In the genomic region with DNA sequence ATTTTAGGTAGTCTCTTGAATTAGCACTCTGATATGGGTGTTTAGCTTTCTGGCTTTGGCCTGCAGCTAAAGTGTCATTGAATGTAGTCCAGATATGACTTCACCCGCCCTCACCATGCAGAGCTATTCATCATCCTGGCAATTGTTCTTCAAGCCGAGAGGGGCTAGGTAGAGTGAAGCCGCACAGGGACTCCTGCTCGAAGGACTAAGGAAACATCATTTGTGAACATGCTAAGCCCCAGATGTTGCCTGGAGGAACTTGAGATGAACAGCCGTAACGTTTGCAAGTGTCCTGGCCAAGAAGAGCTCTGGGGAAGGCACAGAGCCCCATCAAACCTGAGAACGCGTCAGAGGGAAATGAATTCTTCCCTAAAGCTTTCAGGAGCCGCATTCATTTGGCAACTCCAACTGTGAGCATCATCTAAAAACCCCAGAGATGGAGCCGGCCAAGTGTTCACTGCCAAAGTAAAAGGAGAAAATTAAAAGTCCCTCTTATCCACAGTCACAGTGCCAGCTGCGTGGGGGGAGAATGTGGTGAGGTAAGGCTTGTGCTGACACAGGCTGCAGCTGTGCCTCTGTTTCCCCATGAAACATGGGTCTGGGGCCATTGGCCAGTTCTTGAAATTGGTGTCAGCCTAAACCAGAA, we compare ENCODE assay signal across 11 mouse cellular contexts. TPM values are rescaled to one million over a fixed set of nuclear protein-coding genes. Genes with fewer than 3 reads are reported as not detected.
DNase-seq lines count a peak whose midpoint lies in the region; ATAC-seq and TF ChIP-seq lines count a peak whose summit lies in the region.
"Had no signal": no experiment of that assay in that cellular context is flagged by ENCODE, and none has a peak within 500 bp of the region (broad histone marks: within the 10 kb centered on the region; RNA-seq: fewer than 3 reads in every experiment).

No protein-coding gene starts in this region.

- no peak overlapping the region for H3K9ac ChIP-seq in midbrain, embryonic 13.5 days (replicated peaks)
- H3K9ac ChIP-seq in stomach, postnatal 0 days (ENCODE audit: low read length), result no peak overlapping the region
- H3K9ac ChIP-seq: liver, embryonic 15.5 days had no signal

- no peak for ATAC-seq in midbrain, embryonic 13.5 days
- peak; percentile 40; the same call in 1 of the 2 replicates for ATAC-seq in stomach, postnatal 0 days (ENCODE audit: low FRiP score, low TSS enrichment)
- no peak for ATAC-seq in CD4-positive, CD25-positive, alpha-beta regulatory T cell, adult 4 months

- H3K4me1 ChIP-seq in midbrain, embryonic 10.5 days, result peaks cover 46% of the 10 kb centered on the region
- peaks cover 34% of the 10 kb centered on the region for H3K4me1 ChIP-seq in midbrain, embryonic 13.5 days (replicated peaks)
- no peaks in the 10 kb centered on the region for H3K4me1 ChIP-seq in stomach, postnatal 0 days (replicated peaks; ENCODE audit: control insufficient read depth, insufficient read depth)
- H3K4me1 ChIP-seq: liver, embryonic 15.5 days had no signal

- H3K27me3 ChIP-seq in midbrain, embryonic 10.5 days (ENCODE audit: low read depth, poor library complexity, severe bottlenecking), result no peaks in the 10 kb centered on the region
- no peaks in the 10 kb centered on the region for H3K27me3 ChIP-seq in midbrain, embryonic 13.5 days
- no peaks in the 10 kb centered on the region for H3K27me3 ChIP-seq in stomach, postnatal 0 days (ENCODE audit: control insufficient read depth, insufficient read depth, low read length)
- H3K27me3 ChIP-seq: liver, embryonic 15.5 days had no signal

- 84% methylated on average over 11 of the region's 11 CpGs for WGBS in midbrain, embryonic 10.5 days
- WGBS in midbrain, embryonic 13.5 days, result 76% methylated on average over 11 of the region's 11 CpGs
- WGBS in stomach, postnatal 0 days, result 52% methylated on average over 11 of the region's 11 CpGs

- no peaks in the 10 kb centered on the region for H3K36me3 ChIP-seq in midbrain, embryonic 10.5 days
- no peaks in the 10 kb centered on the region for H3K36me3 ChIP-seq in midbrain, embryonic 13.5 days
- H3K36me3 ChIP-seq in stomach, postnatal 0 days (ENCODE audit: control insufficient read depth, insufficient read depth, low read length), result no peaks in the 10 kb centered on the region
- H3K36me3 ChIP-seq: liver, embryonic 15.5 days had no signal

- peak overlapping the region; percentile 46; the same call in 1 of the 2 replicates for H3K27ac ChIP-seq in midbrain, embryonic 10.5 days (replicated peaks)
- H3K27ac ChIP-seq in midbrain, embryonic 13.5 days, result no peak overlapping the region
- H3K27ac ChIP-seq in stomach, postnatal 0 days (replicated peaks), result peak overlapping the region; percentile 30; the same call in 1 of the 2 replicates
- H3K27ac ChIP-seq: liver, embryonic 15.5 days had no signal

- no peak for TF ChIP-seq CTCF in stomach, postnatal 0 days (IDR thresholded peaks at IDR 0.05; ENCODE audit: low read depth)

- TF ChIP-seq EP300 in stomach, postnatal 0 days (optimal IDR thresholded peaks at IDR 0.05), result no peak

- peak; percentile 43 to 45 for DNase-seq in cerebellum, postnatal 14 days
- DNase-seq in cerebellum, adult 11-12 months, result no peak
- no peak for DNase-seq in midbrain, embryonic 10.5 days (ENCODE audit: low spot score)
- DNase-seq in layer of hippocampus, postnatal 10 days (ENCODE audit: low spot score in 2 of 2), result peak; percentile 22 to 39
- no peak for DNase-seq in stomach, postnatal 0 days (ENCODE audit: low spot score)
- no peak for DNase-seq in urinary bladder, adult 18-20 months (ENCODE audit: low spot score in 2 of 2)

- H3K9me3 ChIP-seq in midbrain, embryonic 10.5 days (replicated peaks), result no peaks in the 10 kb centered on the region
- no peaks in the 10 kb centered on the region for H3K9me3 ChIP-seq in midbrain, embryonic 13.5 days
- H3K9me3 ChIP-seq in stomach, postnatal 0 days (ENCODE audit: control insufficient read depth, low read length), result no peaks in the 10 kb centered on the region
- H3K9me3 ChIP-seq: liver, embryonic 15.5 days had no signal

- no peak overlapping the region for H3K4me2 ChIP-seq in midbrain, embryonic 13.5 days (replicated peaks)
- no peak overlapping the region for H3K4me2 ChIP-seq in stomach, postnatal 0 days (replicated peaks; ENCODE audit: low read depth)
- H3K4me2 ChIP-seq: liver, embryonic 15.5 days had no signal

- no peak overlapping the region for H3K4me3 ChIP-seq in midbrain, embryonic 10.5 days
- no peak overlapping the region for H3K4me3 ChIP-seq in midbrain, embryonic 13.5 days (replicated peaks)
- H3K4me3 ChIP-seq in stomach, postnatal 0 days (ENCODE audit: low read depth, low read length), result no peak overlapping the region
- H3K4me3 ChIP-seq: liver, embryonic 15.5 days; myocyte had no signal

RNA-seq across cellular contexts. Expression of gene Cpa1, which starts 10.8 kb away (rescaled TPM):
- polyA plus RNA-seq in midbrain, embryonic 10.5 days (2016; fragmentation: Nextera tagmentation; extraction: Ambion mirVana), result 0.19 TPM in 1 of 2 replicates, not detected in the other
- polyA plus RNA-seq in midbrain, embryonic 13.5 days (2015; fragmentation: Nextera tagmentation; extraction: Ambion mirVana), result 0.63 and 0.79 TPM in 2 replicates
- total RNA-seq in layer of hippocampus, postnatal 10 days (2021), result not detected
- polyA plus RNA-seq in stomach, postnatal 0 days (2015; fragmentation: Nextera tagmentation; extraction: Ambion mirVana), result 1.3 and 1.5 TPM in 2 replicates
- not detected for polyA plus RNA-seq in CD4-positive, CD25-positive, alpha-beta regulatory T cell, adult 4 months (2017; shearing (Covaris generic))

RNA-seq across cellular contexts. Expression of gene Cpa5, which starts 39.0 kb away (rescaled TPM):
- 0.30 and 0.74 TPM in 2 replicates for polyA plus RNA-seq in midbrain, embryonic 10.5 days (2016; fragmentation: Nextera tagmentation; extraction: Ambion mirVana)
- polyA plus RNA-seq in midbrain, embryonic 13.5 days (2015; fragmentation: Nextera tagmentation; extraction: Ambion mirVana), result 0.10 TPM in 1 of 2 replicates, not detected in the other
- not detected for total RNA-seq in layer of hippocampus, postnatal 10 days (2021)
- polyA plus RNA-seq in stomach, postnatal 0 days (2015; fragmentation: Nextera tagmentation; extraction: Ambion mirVana), result 0.16 and 0.18 TPM in 2 replicates
- polyA plus RNA-seq in CD4-positive, CD25-positive, alpha-beta regulatory T cell, adult 4 months (2017; shearing (Covaris generic)), result not detected
- polyA plus RNA-seq: myocyte; thymus, postnatal 0 days had no signal

RNA-seq across cellular contexts. Expression of gene Cep41, which starts 43.8 kb away (rescaled TPM):
- 19.8 and 24.0 TPM in 2 replicates for polyA plus RNA-seq in midbrain, embryonic 10.5 days (2016; fragmentation: Nextera tagmentation; extraction: Ambion mirVana)
- polyA plus RNA-seq in midbrain, embryonic 13.5 days (2015; fragmentation: Nextera tagmentation; extraction: Ambion mirVana), result 15.5 and 17.1 TPM in 2 replicates
- total RNA-seq in layer of hippocampus, postnatal 10 days (2021), result 1 to 10 TPM; 5.7 to 7.0 TPM
- polyA plus RNA-seq in stomach, postnatal 0 days (2015; fragmentation: Nextera tagmentation; extraction: Ambion mirVana), result 4.0 and 4.7 TPM in 2 replicates
- polyA plus RNA-seq in CD4-positive, CD25-positive, alpha-beta regulatory T cell, adult 4 months (2017; shearing (Covaris generic)), result 10 to 100 TPM; 11.3 to 12.6 TPM

Comparison
In these comparisons a context has a peak if more than half of its experiments do, and no peak if none do; other contexts are left out.
1. DNase-seq: peak in cerebellum, postnatal 14 days (2 of 2) and layer of hippocampus, postnatal 10 days (2 of 2); none in cerebellum, adult 11-12 months (single experiment), midbrain, embryonic 10.5 days (single experiment), stomach, postnatal 0 days (single experiment) and urinary bladder, adult 18-20 months (0 of 2).